Mouse (Mus musculus): Measurements from ENCODE around the gene Zfp780b.
"Not testable (repeated sequence)": the region's sequence is repeated elsewhere in the genome, so short reads cannot be mapped to it uniquely, and the experiment has no call there.

DNA sequence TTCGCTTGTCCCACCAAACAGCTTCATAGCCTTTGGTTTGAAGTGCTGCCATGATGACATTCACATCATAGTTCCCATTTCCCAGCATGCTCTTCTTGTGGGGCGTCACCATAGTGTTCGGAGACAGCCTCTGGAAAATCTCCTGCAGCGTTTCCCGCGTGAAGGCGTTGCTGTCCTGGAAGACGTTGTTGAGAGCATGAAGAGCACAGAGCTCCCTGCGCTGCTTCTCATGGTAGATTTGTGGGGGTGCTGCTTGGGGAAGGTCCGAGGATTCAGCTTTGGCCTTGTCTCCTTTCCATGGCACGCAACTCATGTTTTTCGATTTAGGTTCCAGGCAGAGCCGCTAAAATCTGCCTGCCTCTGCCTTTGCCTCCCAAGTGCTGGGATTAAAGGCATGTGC, 29.5 kb downstream of the Zfp780b start:
- TF ChIP-seq POLR2A (IDR thresholded peaks at IDR 0.05; ENCODE audit: borderline replicate concordance, extremely low read depth, low read depth, low read length); CTCF (IDR thresholded peaks at IDR 0.05; ENCODE audit: insufficient read depth, low read length): not testable (repeated sequence)
